Mouse (Mus musculus) megakaryocyte, embryonic 14.5 days (primary cell): ENCODE measurements around the gene Tmem104. TPM values are rescaled to one million over a fixed set of nuclear protein-coding genes. Genes with fewer than 3 reads are reported as not detected.
A peak's percentile ranks its signal among the peaks of the same experiment; 100 is the strongest.

ENCODE experiments used
- H3K27me3 ChIP-seq: replicated peaks from 2 replicates; pipeline ENCODE3; 2012; ENCODE audit warnings: inconsistent platforms
- H3K36me3 ChIP-seq: replicated peaks from 2 replicates; pipeline ENCODE3; 2012; ENCODE audit warnings: low read length, inconsistent platforms, mixed read lengths
- H3K4me1 ChIP-seq: 2 replicates; pipeline ENCODE4 v1.6.1; 2012; ENCODE audit warnings: inconsistent platforms
- H3K4me3 ChIP-seq: replicated peaks from 2 replicates; pipeline ENCODE3; 2012; ENCODE audit warnings: moderate library complexity, mild to moderate bottlenecking, inconsistent platforms
- H3K9me3 ChIP-seq: 2 replicates; pipeline ENCODE4 v1.6.1; 2012; ENCODE audit warnings: inconsistent platforms
- FLI1 ChIP-seq: IDR thresholded peaks from 2 replicates; pipeline ENCODE4 v1.6.1; 2012; ENCODE audit warnings: low read length, inconsistent platforms, mixed read lengths
- GATA1 ChIP-seq: IDR thresholded peaks from 3 replicates; pipeline ENCODE4 v1.6.1; 2012; ENCODE audit warnings: mixed read lengths, low read length, inconsistent platforms, borderline replicate concordance
- polyA plus RNA-seq: library from polyadenylated mRNA; stranded (reverse); fragments of >175 nt; gene quantifications from 2 replicates; pipeline ENCODE4 v1.2.3, GENCODE M21; 2012; ENCODE audit warnings: low replicate concordance; ENCODE audit not compliant: insufficient read depth

Gene Tmem104
- polyA plus RNA-seq, 1 experiment = 14.1 TPM

GRCm38 (mm10) chr11:115178766-115179165 lies 8.5 kb upstream of the Tmem104 start:
- no peak for TF ChIP-seq GATA1
- TF ChIP-seq FLI1 = no peak
- peaks cover 94% of the 10 kb centered on the region for H3K36me3 ChIP-seq

GRCm38 (mm10) chr11:115179191-115179590 lies 8.1 kb upstream of the Tmem104 start:
- TF ChIP-seq FLI1 (no peak), GATA1 (no peak)
- peaks cover 46% of the 10 kb centered on the region for H3K4me1 ChIP-seq
- H3K27me3 ChIP-seq = no peaks in the 10 kb centered on the region
- no peak overlapping the region for H3K4me3 ChIP-seq
- H3K9me3 ChIP-seq = no peaks in the 10 kb centered on the region
- H3K36me3 ChIP-seq = peaks cover 95% of the 10 kb centered on the region

More at GRCm38 (mm10) chr11:115178766-115179165, 8.5 kb upstream of the Tmem104 start:
- no peaks in the 10 kb centered on the region for H3K9me3 ChIP-seq
- H3K27me3 ChIP-seq = no peaks in the 10 kb centered on the region
- H3K4me3 ChIP-seq = no peak overlapping the region
- H3K4me1 ChIP-seq = peaks cover 50% of the 10 kb centered on the region

- peaks cover 98% of the 10 kb centered on the region for H3K36me3 ChIP-seq
- no peaks in the 10 kb centered on the region for H3K27me3 ChIP-seq
- TF ChIP-seq GATA1 (no peak), FLI1 (no peak)
- no peaks in the 10 kb centered on the region for H3K9me3 ChIP-seq
- peaks cover 41% of the 10 kb centered on the region for H3K4me1 ChIP-seq
- H3K4me3 ChIP-seq = no peak overlapping the region
Observed at GRCm38 (mm10) chr11:115179881-115180280, 7.4 kb upstream of the Tmem104 start.

- TF ChIP-seq FLI1 = no peak
- TF ChIP-seq GATA1 = no peak
- Histone ChIP-seq H3K9me3 (no peaks in the 10 kb centered on the region), H3K4me3 (no peak overlapping the region), H3K27me3 (no peaks in the 10 kb centered on the region), H3K36me3 (peaks cover 78% of the 10 kb centered on the region), H3K4me1 (peaks cover 40% of the 10 kb centered on the region)
Observed at GRCm38 (mm10) chr11:115181913-115182638, 5.2 kb upstream of the Tmem104 start.

- Histone ChIP-seq H3K4me1 (peaks cover 57% of the 10 kb centered on the region), H3K4me3 (no peak overlapping the region), H3K36me3 (peaks cover 62% of the 10 kb centered on the region), H3K27me3 (no peaks in the 10 kb centered on the region), H3K9me3 (no peaks in the 10 kb centered on the region)
- TF ChIP-seq GATA1 (no peak), FLI1 (no peak)
Observed at GRCm38 (mm10) chr11:115184973-115185372, 2.3 kb upstream of the Tmem104 start.

- Histone ChIP-seq H3K4me1 (peaks cover 65% of the 10 kb centered on the region), H3K36me3 (peaks cover 57% of the 10 kb centered on the region), H3K9me3 (no peaks in the 10 kb centered on the region), H3K27me3 (no peaks in the 10 kb centered on the region), H3K4me3 (peak within 1 kb of the TSS; percentile 95)
- TF ChIP-seq GATA1 (no peak), FLI1 (no peak)
Observed at GRCm38 (mm10) chr11:115187693-115188092, 406 bp downstream of the Tmem104 start, which contains the start of gene Nat9. TSS of gene Nat9 (minus strand) at chr11:115187859.

GRCm38 (mm10) chr11:115188539-115189231 lies 1.4 kb downstream of the Tmem104 start:
- Histone ChIP-seq H3K9me3 (no peaks in the 10 kb centered on the region), H3K4me3 (peak overlapping the region; percentile 62), H3K4me1 (peaks cover 60% of the 10 kb centered on the region), H3K27me3 (no peaks in the 10 kb centered on the region), H3K36me3 (peaks cover 47% of the 10 kb centered on the region)
- no peak for TF ChIP-seq FLI1
- TF ChIP-seq GATA1 = no peak

- Histone ChIP-seq H3K9me3 (no peaks in the 10 kb centered on the region), H3K36me3 (peaks cover 41% of the 10 kb centered on the region), H3K4me1 (peaks cover 61% of the 10 kb centered on the region), H3K4me3 (peak overlapping the region; percentile 78), H3K27me3 (no peaks in the 10 kb centered on the region)
- TF ChIP-seq GATA1 = no peak
- TF ChIP-seq FLI1 = no peak
Observed at GRCm38 (mm10) chr11:115189304-115189703, 2.0 kb downstream of the Tmem104 start.

- Histone ChIP-seq H3K4me1 (peaks cover 70% of the 10 kb centered on the region), H3K9me3 (no peaks in the 10 kb centered on the region), H3K36me3 (peaks cover 57% of the 10 kb centered on the region), H3K27me3 (no peaks in the 10 kb centered on the region), H3K4me3 (peak overlapping the region; percentile 51)
- no peak for TF ChIP-seq GATA1
- TF ChIP-seq FLI1 = no peak
Observed at GRCm38 (mm10) chr11:115192180-115192579, 4.9 kb downstream of the Tmem104 start.

GRCm38 (mm10) chr11:115194693-115195092 lies 7.4 kb downstream of the Tmem104 start:
- peaks cover 48% of the 10 kb centered on the region for H3K4me1 ChIP-seq

More at GRCm38 (mm10) chr11:115194693-115195092, 7.4 kb downstream of the Tmem104 start:
- Histone ChIP-seq H3K9me3 (no peaks in the 10 kb centered on the region), H3K36me3 (peaks cover 71% of the 10 kb centered on the region), H3K4me3 (no peak overlapping the region), H3K27me3 (no peaks in the 10 kb centered on the region)
- TF ChIP-seq FLI1 (no peak), GATA1 (no peak)
